24 mouse cellular contexts compared by ENCODE assay signal in genomic region chr3:133329406-133329805, GRCm38 (mm10). TPM values are rescaled to one million over a fixed set of nuclear protein-coding genes. Genes with fewer than 3 reads are reported as not detected.
DNase-seq lines count a peak whose midpoint lies in the region; ATAC-seq and TF ChIP-seq lines count a peak whose summit lies in the region.
"Had no signal": no experiment of that assay in that cellular context is flagged by ENCODE, and none has a peak within 500 bp of the region (broad histone marks: within the 10 kb centered on the region; RNA-seq: fewer than 3 reads in every experiment).

No protein-coding gene starts in this region.

- H3K9ac ChIP-seq in hindbrain, postnatal 0 days (replicated peaks; ENCODE audit: low read length), result no peak overlapping the region
- H3K9ac ChIP-seq in hindbrain, embryonic 14.5 days, result no peak overlapping the region
- no peak overlapping the region for H3K9ac ChIP-seq in midbrain, postnatal 0 days (replicated peaks; ENCODE audit: low read length, poor library complexity, severe bottlenecking)
- no peak overlapping the region for H3K9ac ChIP-seq in midbrain, embryonic 14.5 days (replicated peaks; ENCODE audit: low read length)
- H3K9ac ChIP-seq: embryonic facial prominence, embryonic 12.5 days; forebrain, embryonic 13.5 days; heart, embryonic 12.5 days; hindbrain, embryonic 12.5 days; limb, embryonic 12.5 days; liver, embryonic 15.5 days had no signal

- no peaks in the 10 kb centered on the region for H3K36me3 ChIP-seq in hindbrain, postnatal 0 days (ENCODE audit: insufficient read depth, low read length)
- no peaks in the 10 kb centered on the region; the same call in none of the 2 replicates for H3K36me3 ChIP-seq in hindbrain, embryonic 14.5 days (replicated peaks; ENCODE audit: control insufficient read depth, insufficient read depth)
- H3K36me3 ChIP-seq in midbrain, postnatal 0 days (ENCODE audit: insufficient read depth, low read length), result no peaks in the 10 kb centered on the region
- 0 out of 2 replicates have a peak, but pooled peaks cover 3% of the 10 kb centered on the region for H3K36me3 ChIP-seq in midbrain, embryonic 14.5 days (ENCODE audit: control insufficient read depth, insufficient read depth, low read length)
- H3K36me3 ChIP-seq in splenic B cell, adult 2 months (ENCODE audit: control insufficient read depth, insufficient read depth, low read length, poor library complexity, severe bottlenecking), result no peaks in the 10 kb centered on the region
- H3K36me3 ChIP-seq: liver, embryonic 15.5 days had no signal

- DNase-seq in hindbrain, postnatal 0 days (ENCODE audit: low spot score), result no peak
- DNase-seq in hindbrain, embryonic 14.5 days (ENCODE audit: low spot score), result no peak
- DNase-seq in midbrain, postnatal 0 days (ENCODE audit: low spot score), result no peak
- no peak for DNase-seq in midbrain, embryonic 14.5 days
- peak; percentile 25 for DNase-seq in ZHBTc4 (ENCODE audit: low read depth, low spot score)
- DNase-seq in splenic B cell, adult 2 months (ENCODE audit: low read depth, low spot score), result peak; percentile 44
- DNase-seq in layer of hippocampus, adult 8-10 months (ENCODE audit: low spot score in 2 of 2), result no peak
- no peak for DNase-seq in left cerebral cortex, adult 18-20 months (ENCODE audit: low spot score in 2 of 2)
- DNase-seq: adrenal gland, adult 2 months; cerebellum, adult 9-10 months; gastrocnemius, postnatal 25 days; heart, postnatal 14 days; kidney, adult 18-20 months; kidney, postnatal 14 days; lung, postnatal 14 days; thymus, postnatal 36 days had no signal

- 84% methylated on average over 2 of the region's 2 CpGs for WGBS in hindbrain, postnatal 0 days
- WGBS in hindbrain, embryonic 14.5 days, result 89% methylated on average over 2 of the region's 2 CpGs
- 86% methylated on average over 2 of the region's 2 CpGs for WGBS in midbrain, postnatal 0 days
- 89% methylated on average over 2 of the region's 2 CpGs for WGBS in midbrain, embryonic 14.5 days

- H3K4me2 ChIP-seq in hindbrain, postnatal 0 days (ENCODE audit: low read depth, low read length), result no peak overlapping the region
- no peak overlapping the region for H3K4me2 ChIP-seq in hindbrain, embryonic 14.5 days (replicated peaks)
- H3K4me2 ChIP-seq in midbrain, postnatal 0 days (ENCODE audit: low read depth, low read length, poor library complexity, severe bottlenecking), result no peak overlapping the region
- H3K4me2 ChIP-seq in midbrain, embryonic 14.5 days (ENCODE audit: low read length), result no peak overlapping the region
- H3K4me2 ChIP-seq: embryonic facial prominence, embryonic 12.5 days; forebrain, embryonic 13.5 days; heart, embryonic 12.5 days; hindbrain, embryonic 12.5 days; limb, embryonic 12.5 days; liver, embryonic 15.5 days had no signal

- no peak overlapping the region for H3K4me3 ChIP-seq in hindbrain, postnatal 0 days (ENCODE audit: low read length)
- H3K4me3 ChIP-seq in hindbrain, embryonic 14.5 days (replicated peaks; ENCODE audit: low read length), result no peak overlapping the region
- H3K4me3 ChIP-seq in midbrain, postnatal 0 days (ENCODE audit: low read depth, low read length), result no peak overlapping the region
- no peak overlapping the region for H3K4me3 ChIP-seq in midbrain, embryonic 14.5 days (replicated peaks; ENCODE audit: low read depth, low read length)
- H3K4me3 ChIP-seq: embryonic facial prominence, embryonic 12.5 days; erythroblast, embryonic 14.5 days; forebrain, embryonic 13.5 days; heart, embryonic 12.5 days; hindbrain, embryonic 12.5 days; limb, embryonic 12.5 days; liver, embryonic 15.5 days had no signal

- no peaks in the 10 kb centered on the region for H3K4me1 ChIP-seq in hindbrain, postnatal 0 days (ENCODE audit: insufficient read depth, low read length)
- no peaks in the 10 kb centered on the region for H3K4me1 ChIP-seq in hindbrain, embryonic 14.5 days (replicated peaks; ENCODE audit: control insufficient read depth, insufficient read depth, low read length)
- H3K4me1 ChIP-seq in midbrain, postnatal 0 days (ENCODE audit: insufficient read depth, low read length), result no peaks in the 10 kb centered on the region
- no peaks in the 10 kb centered on the region for H3K4me1 ChIP-seq in midbrain, embryonic 14.5 days (ENCODE audit: control insufficient read depth, insufficient read depth, low read length)
- H3K4me1 ChIP-seq: embryonic facial prominence, embryonic 12.5 days; forebrain, embryonic 13.5 days; heart, embryonic 12.5 days; limb, embryonic 12.5 days; liver, embryonic 15.5 days had no signal

- peak; percentile 21; the same call in 1 of the 2 replicates for TF ChIP-seq CTCF in hindbrain, postnatal 0 days (IDR thresholded peaks at IDR 0.05; ENCODE audit: low read depth)
- peak; percentile 17; the same call in 1 of the 2 replicates for TF ChIP-seq CTCF in midbrain, postnatal 0 days (IDR thresholded peaks at IDR 0.05)

- H3K27ac ChIP-seq in hindbrain, postnatal 0 days, result no peak overlapping the region
- no peak overlapping the region for H3K27ac ChIP-seq in hindbrain, embryonic 14.5 days
- no peak overlapping the region for H3K27ac ChIP-seq in midbrain, postnatal 0 days (ENCODE audit: low read depth, low read length)
- no peak overlapping the region for H3K27ac ChIP-seq in midbrain, embryonic 14.5 days (replicated peaks; ENCODE audit: low read depth, low read length)
- H3K27ac ChIP-seq: embryonic facial prominence, embryonic 12.5 days; forebrain, embryonic 13.5 days; hindbrain, embryonic 12.5 days; limb, embryonic 12.5 days; liver, embryonic 15.5 days had no signal

- no peak for ATAC-seq in hindbrain, postnatal 0 days
- no peak for ATAC-seq in hindbrain, embryonic 14.5 days (ENCODE audit: low FRiP score)
- no peak for ATAC-seq in midbrain, postnatal 0 days (ENCODE audit: low FRiP score)
- no peak for ATAC-seq in midbrain, embryonic 14.5 days (ENCODE audit: low FRiP score, low TSS enrichment)
- ATAC-seq: forebrain, embryonic 13.5 days had no signal

- no peaks in the 10 kb centered on the region for H3K9me3 ChIP-seq in hindbrain, postnatal 0 days (ENCODE audit: low read length)
- no peaks in the 10 kb centered on the region for H3K9me3 ChIP-seq in hindbrain, embryonic 14.5 days (ENCODE audit: control insufficient read depth, low read length)
- no peaks in the 10 kb centered on the region for H3K9me3 ChIP-seq in midbrain, postnatal 0 days (ENCODE audit: low read length)
- H3K9me3 ChIP-seq in midbrain, embryonic 14.5 days (ENCODE audit: control insufficient read depth, low read length), result no peaks in the 10 kb centered on the region
- H3K9me3 ChIP-seq: embryonic facial prominence, embryonic 12.5 days; forebrain, embryonic 13.5 days; G1E; heart, embryonic 12.5 days; hindbrain, embryonic 12.5 days; limb, embryonic 12.5 days; liver, embryonic 15.5 days had no signal

- no peaks in the 10 kb centered on the region for H3K27me3 ChIP-seq in hindbrain, postnatal 0 days (ENCODE audit: insufficient read depth, low read length)
- no peaks in the 10 kb centered on the region for H3K27me3 ChIP-seq in hindbrain, embryonic 14.5 days (ENCODE audit: control insufficient read depth, insufficient read depth, low read length)
- H3K27me3 ChIP-seq in midbrain, postnatal 0 days (ENCODE audit: insufficient read depth, low read length), result no peaks in the 10 kb centered on the region
- no peaks in the 10 kb centered on the region for H3K27me3 ChIP-seq in midbrain, embryonic 14.5 days (ENCODE audit: control insufficient read depth, insufficient read depth, low read length)
- H3K27me3 ChIP-seq in splenic B cell, adult 2 months (ENCODE audit: control insufficient read depth, insufficient read depth, low read length, poor library complexity, severe bottlenecking), result no peaks in the 10 kb centered on the region
- H3K27me3 ChIP-seq: embryonic facial prominence, embryonic 12.5 days; forebrain, embryonic 13.5 days; heart, embryonic 12.5 days; hindbrain, embryonic 12.5 days; limb, embryonic 12.5 days; liver, embryonic 15.5 days had no signal

RNA-seq across cellular contexts. Expression of gene Ppa2, which starts 19.5 kb away (rescaled TPM):
- total RNA-seq in hindbrain, postnatal 0 days (2014; rRNA removed), result 22.9 and 23.4 TPM in 2 replicates
- 88.2 and 88.6 TPM in 2 replicates for polyA plus RNA-seq in hindbrain, postnatal 0 days (2015; fragmentation: Nextera tagmentation; extraction: Ambion mirVana)
- 78.2 and 80.1 TPM in 2 replicates for polyA plus RNA-seq in hindbrain, embryonic 14.5 days (2014; fragmentation: Nextera tagmentation; extraction: Ambion mirVana)
- total RNA-seq in midbrain, postnatal 0 days (2014; rRNA removed), result 33.1 and 55.0 TPM in 2 replicates
- 99.4 and 100 TPM in 2 replicates for polyA plus RNA-seq in midbrain, postnatal 0 days (2015; fragmentation: Nextera tagmentation; extraction: Ambion mirVana)
- 90.5 and 94.2 TPM in 2 replicates for polyA plus RNA-seq in midbrain, embryonic 14.5 days (2014; fragmentation: Nextera tagmentation; extraction: Ambion mirVana)
- total RNA-seq in layer of hippocampus, adult 8-10 months (2022), result 10 to 100 TPM; 43.2 to 56.4 (median 53.2) TPM
- total RNA-seq in left cerebral cortex, adult 18-20 months (2021), result 10 to 100 TPM; 50.7 to 51.8 TPM

Comparison
In these comparisons a context has a peak if more than half of its experiments do, and no peak if none do; other contexts are left out.
1. DNase-seq: peak in ZHBTc4 (single experiment) and splenic B cell, adult 2 months (single experiment); none in hindbrain, postnatal 0 days (single experiment), hindbrain, embryonic 14.5 days (single experiment), midbrain, postnatal 0 days (single experiment), midbrain, embryonic 14.5 days (single experiment), layer of hippocampus, adult 8-10 months (0 of 2) and left cerebral cortex, adult 18-20 months (0 of 2).